Mouse (Mus musculus) kidney, postnatal 0 days (tissue): Measurements from ENCODE around the gene Fabp1. TPM values are rescaled to one million over a fixed set of nuclear protein-coding genes. Genes with fewer than 3 reads are reported as not detected.

Experiments
- ATAC-seq: fragments of 200-750 bp; cut with Nextera tagmentation; replicated peaks from 2 replicates; pipeline ENCODE4 v1.8.0; 2017; ENCODE audit warnings: low read depth, moderate number of reproducible peaks, moderate TSS enrichment, moderate library complexity; ENCODE audit not compliant: low FRiP score
- DNase-seq: peaks from one replicate; pipeline ENCODE4 v3.0.0-alpha.2; 2016; ENCODE audit warnings: low spot score
- H3K27ac ChIP-seq: fragments of 300-500 bp; sonication (generic); 2 replicates; pipeline ENCODE4 v1.5.1; 2014; ENCODE audit warnings: mild to moderate bottlenecking
- H3K27me3 ChIP-seq: fragments of 300-500 bp; sonication (generic); 2 replicates; pipeline ENCODE4 v1.6.1; 2014; ENCODE audit warnings: low read length, mixed read lengths; ENCODE audit not compliant: insufficient read depth
- H3K36me3 ChIP-seq: fragments of 300-500 bp; sonication (generic); 2 replicates; pipeline ENCODE4 v1.6.1; 2014; ENCODE audit warnings: low read length, mixed read lengths; ENCODE audit not compliant: insufficient read depth
- H3K4me1 ChIP-seq: fragments of 300-500 bp; sonication (generic); replicated peaks from 2 replicates; pipeline ENCODE4 v1.6.1; 2014; ENCODE audit warnings: antibody characterized with exemption, low read length, mixed read lengths; ENCODE audit not compliant: insufficient read depth
- H3K4me2 ChIP-seq: fragments of 300-500 bp; sonication (generic); 2 replicates; pipeline ENCODE4 v1.6.1; 2014; ENCODE audit warnings: mild to moderate bottlenecking, low read length, moderate library complexity, mixed read lengths
- H3K4me3 ChIP-seq: fragments of 300-500 bp; sonication (generic); replicated peaks from 2 replicates; pipeline ENCODE4 v1.5.1; 2014; ENCODE audit warnings: low read depth, low read length
- H3K9ac ChIP-seq: fragments of 300-500 bp; sonication (generic); 2 replicates; pipeline ENCODE4 v1.6.1; 2014; ENCODE audit warnings: low read depth, low read length
- H3K9me3 ChIP-seq: fragments of 300-500 bp; sonication (generic); replicated peaks from 2 replicates; pipeline ENCODE4 v1.6.1; 2016; ENCODE audit warnings: low read length, inconsistent platforms, mixed read lengths
- CTCF ChIP-seq: IDR thresholded peaks from 2 replicates; pipeline ENCODE4 v1.5.1; 2016; ENCODE audit warnings: antibody characterized with exemption, low read depth, mild to moderate bottlenecking, moderate library complexity
- WGBS: fragments of 180-500 bp; shearing (Covaris S2); extraction: QIAGEN DNeasy Blood & Tissue Kit; methylation state at CpG from one replicate; pipeline ENCODE4 v1.1.7; 2014; 5-methylcytosine and 5-hydroxymethylcytosine counted together
- polyA plus RNA-seq: library from polyadenylated mRNA; unstranded; fragments of >200 nt; fragmentation: Nextera tagmentation; extraction: Ambion mirVana; gene quantifications from 2 replicates; pipeline ENCODE4 v1.2.1, GENCODE M21; 2015

Fabp1 gene
- polyA plus RNA-seq, 1 experiment from 2014 or later = 2.9 TPM

GRCm38 (mm10) chr6:71240831-71241230 lies 41.2 kb downstream of the Fabp1 start:
- peak; percentile 4 for DNase-seq
- ATAC-seq = no peak
- TF ChIP-seq CTCF = no peak
- H3K9me3 ChIP-seq = no peaks in the 10 kb centered on the region
- no peak overlapping the region for H3K27ac ChIP-seq
- H3K4me3 ChIP-seq = no peak overlapping the region
- no peak overlapping the region for H3K9ac ChIP-seq
- H3K4me2 ChIP-seq = no peak overlapping the region
- H3K36me3 ChIP-seq = no peaks in the 10 kb centered on the region
- no peaks in the 10 kb centered on the region for H3K4me1 ChIP-seq
- H3K27me3 ChIP-seq = no peaks in the 10 kb centered on the region
- 70% methylated on average over 7 of the region's 7 CpGs for WGBS

GRCm38 (mm10) chr6:71242811-71243210 lies 43.2 kb downstream of the Fabp1 start:
- H3K4me2 ChIP-seq = no peak overlapping the region
- no peak overlapping the region for H3K9ac ChIP-seq
- WGBS = 71% methylated on average over 1 of the region's 1 CpGs
- ATAC-seq (no peak), DNase-seq (no peak)
- H3K4me1 ChIP-seq = no peaks in the 10 kb centered on the region
- no peak overlapping the region for H3K27ac ChIP-seq
- no peaks in the 10 kb centered on the region for H3K27me3 ChIP-seq
- no peak overlapping the region for H3K4me3 ChIP-seq
- H3K9me3 ChIP-seq = no peaks in the 10 kb centered on the region
- no peak for TF ChIP-seq CTCF
- no peaks in the 10 kb centered on the region for H3K36me3 ChIP-seq

DNA sequence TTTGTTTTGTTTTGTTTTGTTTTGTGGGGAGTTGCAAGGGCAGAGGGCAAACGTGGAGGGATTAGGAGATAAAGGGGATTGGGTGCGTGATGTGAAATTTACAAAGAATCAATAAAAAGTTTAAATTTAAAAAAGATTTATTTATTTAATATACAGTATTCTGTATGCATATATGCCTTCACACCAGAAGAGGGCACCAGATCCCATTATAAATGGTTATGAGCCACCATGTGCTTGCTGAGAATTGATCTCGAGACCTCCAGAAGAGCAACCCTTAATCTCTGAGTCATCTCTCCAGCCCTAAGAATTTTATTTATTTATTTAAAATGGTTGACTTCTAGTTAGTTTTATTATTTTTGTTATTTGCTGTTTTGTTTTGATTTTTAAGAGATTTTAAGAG lies 43.6 kb downstream of the Fabp1 start:
- Histone ChIP-seq H3K9ac (no peak overlapping the region), H3K27ac (no peak overlapping the region), H3K4me2 (no peak overlapping the region), H3K4me1 (no peaks in the 10 kb centered on the region), H3K4me3 (no peak overlapping the region), H3K27me3 (no peaks in the 10 kb centered on the region), H3K36me3 (no peaks in the 10 kb centered on the region), H3K9me3 (no peaks in the 10 kb centered on the region)
- ATAC-seq = no peak
- DNase-seq = no peak
- TF ChIP-seq CTCF = 0 out of 2 replicates have a peak, but pooled peaks have one; percentile 16
- WGBS = 87% methylated on average over 3 of the region's 3 CpGs

- H3K36me3 ChIP-seq = no peaks in the 10 kb centered on the region
- TF ChIP-seq CTCF = no peak
- no peak overlapping the region for H3K9ac ChIP-seq
- DNase-seq (no peak), ATAC-seq (no peak)
- H3K4me1 ChIP-seq = no peaks in the 10 kb centered on the region
- H3K4me2 ChIP-seq = no peak overlapping the region
- no peak overlapping the region for H3K4me3 ChIP-seq
- no peaks in the 10 kb centered on the region for H3K9me3 ChIP-seq
- H3K27me3 ChIP-seq = no peaks in the 10 kb centered on the region
- H3K27ac ChIP-seq = no peak overlapping the region
- 92% methylated on average over 1 of the region's 1 CpGs for WGBS
These were observed 48.8 kb downstream of the Fabp1 start for GRCm38 (mm10) chr6:71248420-71248819.

GRCm38 (mm10) chr6:71249615-71250014 lies 50.0 kb downstream of the Fabp1 start:
- no peak for ATAC-seq
- Histone ChIP-seq H3K9me3 (no peaks in the 10 kb centered on the region), H3K4me2 (no peak overlapping the region), H3K27me3 (no peaks in the 10 kb centered on the region), H3K27ac (no peak overlapping the region), H3K4me3 (no peak overlapping the region), H3K4me1 (no peaks in the 10 kb centered on the region), H3K36me3 (no peaks in the 10 kb centered on the region), H3K9ac (no peak overlapping the region)
- DNase-seq = no peak
- 78% methylated on average over 3 of the region's 3 CpGs for WGBS
- no peak for TF ChIP-seq CTCF

DNA sequence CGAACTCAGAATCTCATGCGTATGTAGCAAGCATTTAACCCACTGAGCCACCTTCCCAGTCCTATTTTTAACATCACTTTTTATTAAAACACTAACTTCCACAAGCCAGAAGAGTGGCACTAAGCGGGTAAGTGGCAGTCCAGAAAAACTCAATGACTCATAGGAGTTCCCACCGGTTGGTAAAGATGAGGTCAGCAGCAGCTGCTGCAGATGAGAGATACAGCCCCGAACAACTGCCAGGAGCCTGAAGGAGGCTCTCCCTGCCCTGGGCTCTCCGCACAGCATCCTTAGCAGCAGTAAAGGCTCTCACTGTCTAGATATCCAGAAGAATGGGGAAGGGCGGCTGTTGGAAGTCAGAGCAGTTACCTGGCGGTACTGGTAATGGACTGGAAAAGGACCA lies 51.3 kb downstream of the Fabp1 start:
- WGBS = 80% methylated on average over 8 of the region's 8 CpGs
- no peak overlapping the region for H3K9ac ChIP-seq
- TF ChIP-seq CTCF = no peak
- no peaks in the 10 kb centered on the region for H3K4me1 ChIP-seq
- no peaks in the 10 kb centered on the region for H3K9me3 ChIP-seq
- no peak for ATAC-seq
- H3K36me3 ChIP-seq = no peaks in the 10 kb centered on the region
- no peak for DNase-seq
- no peak overlapping the region for H3K27ac ChIP-seq
- H3K4me3 ChIP-seq = no peak overlapping the region
- no peak overlapping the region for H3K4me2 ChIP-seq
- H3K27me3 ChIP-seq = no peaks in the 10 kb centered on the region

DNA sequence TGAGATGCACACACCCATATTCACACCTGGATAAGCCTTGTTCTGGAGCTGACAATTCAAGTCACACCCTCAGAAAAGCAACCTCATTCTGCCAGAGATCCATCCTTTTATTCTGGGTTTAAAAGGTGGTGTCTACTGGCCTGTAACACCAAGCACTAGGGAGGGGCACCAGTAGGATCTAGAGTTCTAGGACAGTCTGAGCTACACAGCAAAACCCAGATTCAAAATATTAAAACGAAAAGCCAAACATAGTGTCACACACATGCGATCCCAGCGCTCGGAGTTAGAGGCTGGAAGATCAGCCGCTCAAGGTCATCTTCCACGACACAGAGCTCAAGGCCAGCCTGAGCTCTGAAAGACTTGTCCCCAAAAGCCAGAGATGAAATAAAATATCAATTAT lies 54.8 kb downstream of the Fabp1 start:
- no peak overlapping the region for H3K27ac ChIP-seq
- DNase-seq = no peak
- no peak overlapping the region for H3K4me2 ChIP-seq
- no peaks in the 10 kb centered on the region for H3K4me1 ChIP-seq
- no peaks in the 10 kb centered on the region for H3K9me3 ChIP-seq
- no peak overlapping the region for H3K9ac ChIP-seq
- ATAC-seq = no peak
- TF ChIP-seq CTCF = no peak
- H3K36me3 ChIP-seq = no peaks in the 10 kb centered on the region
- WGBS = 89% methylated on average over 6 of the region's 6 CpGs
- H3K4me3 ChIP-seq = no peak overlapping the region
- H3K27me3 ChIP-seq = no peaks in the 10 kb centered on the region

Other genes starting within 250 kb of the Fabp1 start
- gene Foxi3, start 243.3 kb upstream of the Fabp1 start, polyA plus RNA-seq = not detected in 2 replicates
- gene Thnsl2, start 55.4 kb upstream of the Fabp1 start, polyA plus RNA-seq = 99.3 and 110 TPM in 2 replicates
- gene Krcc1, start 71.8 kb downstream of the Fabp1 start, polyA plus RNA-seq = 90.7 and 93.1 TPM in 2 replicates
- gene Smyd1, start 122.4 kb downstream of the Fabp1 start, polyA plus RNA-seq = 0.12 and 0.36 TPM in 2 replicates
- 0.12 TPM in 1 of 2 replicates, not detected in the other for gene Cd8b1, start 123.0 kb downstream of the Fabp1 start, polyA plus RNA-seq
- 1.4 and 1.6 TPM in 2 replicates for gene Cd8a, start 173.6 kb downstream of the Fabp1 start, polyA plus RNA-seq
- gene Rmnd5a, start 240.8 kb downstream of the Fabp1 start, polyA plus RNA-seq = 14.7 and 15.4 TPM in 2 replicates